Mouse (Mus musculus) induced T-regulatory cell, adult 2 months (primary cell): ENCODE measurements around the gene Ifit3.
"Not testable (repeated sequence)": the region's sequence is repeated elsewhere in the genome, so short reads cannot be mapped to it uniquely, and the experiment has no call there.

Experiments
- DNase-seq: peaks from one replicate; pipeline ENCODE4 v3.0.0-alpha.2; 2012; ENCODE audit warnings: low read depth

The Ifit3 gene

DNA sequence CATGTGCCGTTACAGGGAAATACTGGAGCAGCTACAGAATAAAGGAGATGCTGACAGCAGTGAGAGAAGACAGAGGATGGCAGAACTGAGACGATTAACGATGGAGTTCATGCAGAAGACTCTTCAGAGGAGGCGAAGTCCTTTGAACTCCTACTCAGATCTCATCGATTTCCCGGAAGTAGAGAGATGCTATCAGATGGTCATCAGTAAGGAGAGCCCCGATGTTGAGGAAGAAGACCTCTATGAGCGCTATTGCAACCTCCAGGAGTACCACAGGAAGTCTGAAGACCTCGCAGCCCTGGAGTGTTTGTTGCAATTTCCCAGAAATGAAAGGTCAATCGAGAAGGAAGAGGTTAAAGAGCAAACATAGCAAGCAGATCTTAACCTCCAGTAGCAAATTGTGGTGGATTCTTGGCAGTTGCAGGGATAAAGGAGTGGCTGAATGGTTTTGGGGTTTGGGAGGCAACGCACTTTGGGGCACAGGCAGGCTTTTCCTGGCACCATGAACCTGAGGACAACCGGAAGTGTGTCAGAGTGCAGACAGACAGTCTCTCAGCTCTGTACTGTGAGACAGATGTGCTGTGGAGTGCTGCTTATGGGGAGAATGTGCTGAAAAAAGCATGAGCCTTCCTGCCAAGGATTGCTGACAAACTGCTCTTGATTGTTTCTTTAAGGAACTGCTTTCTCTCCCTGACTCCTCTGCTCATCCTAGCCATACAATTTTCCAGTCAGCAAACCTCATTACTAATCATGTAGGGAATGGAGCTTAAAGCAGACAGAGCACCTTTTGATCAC lies 4.8 kb downstream of the Ifit3 start:
- peak; percentile 71 for DNase-seq

DNA sequence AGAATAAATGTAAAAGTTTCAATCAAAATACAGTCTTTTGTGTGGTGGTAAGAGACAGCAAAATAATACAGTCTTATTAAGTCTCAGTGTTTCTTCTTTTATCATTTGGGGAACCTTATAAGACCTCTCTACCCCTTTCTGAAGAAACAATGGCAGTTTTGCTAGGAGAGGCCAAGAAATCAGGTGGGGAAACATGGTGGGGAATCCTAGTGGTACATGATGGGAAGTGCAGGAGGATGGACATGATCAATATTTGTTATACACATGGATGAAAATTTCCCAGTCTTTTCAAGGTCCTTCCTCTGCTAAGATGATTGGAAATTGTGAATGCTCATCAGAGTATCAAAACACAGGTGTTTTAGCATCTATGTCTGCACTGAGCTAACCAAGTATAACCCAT lies 5.6 kb downstream of the Ifit3 start:
- DNase-seq: peak; percentile 39

DNA sequence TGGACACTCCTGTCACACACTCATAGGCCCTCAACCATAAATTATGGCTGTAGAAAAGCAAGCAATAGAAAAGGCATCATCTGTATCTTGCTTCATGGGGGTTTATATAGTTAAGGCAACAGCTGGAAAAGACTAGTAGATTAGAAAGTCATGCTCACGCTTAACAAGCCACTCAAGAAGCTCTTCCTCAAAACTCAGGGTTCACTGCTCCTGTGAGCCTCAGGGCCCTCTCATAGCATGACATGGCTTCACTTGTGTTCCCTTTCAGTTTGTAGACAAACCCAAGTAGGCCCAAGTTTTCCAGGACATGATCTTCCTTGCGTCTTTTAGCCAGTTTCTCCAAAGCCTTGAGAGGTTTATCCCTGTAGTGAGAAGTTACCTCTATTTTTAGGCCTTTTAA lies 10.1 kb downstream of the Ifit3 start:
- DNase-seq: no peak

DNA sequence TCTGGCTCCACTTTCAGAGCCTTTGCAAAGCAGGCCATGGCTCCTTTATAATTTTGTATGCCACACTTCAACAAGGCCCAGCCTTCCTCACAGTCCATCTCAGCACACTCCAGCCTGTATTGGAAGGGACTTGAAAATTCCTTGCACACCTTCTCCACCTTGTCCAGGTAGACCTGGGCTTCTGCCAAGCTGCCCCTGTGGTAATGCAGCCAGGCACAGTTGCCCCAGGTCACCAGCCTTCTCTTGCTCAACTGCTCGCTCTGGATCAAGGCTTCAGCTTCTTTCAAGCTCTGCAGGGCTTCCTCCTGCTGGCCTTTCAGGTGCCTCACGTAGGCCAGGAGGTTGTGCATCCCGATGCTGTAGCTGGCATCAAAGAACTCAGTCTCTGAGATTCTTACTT lies 11.2 kb downstream of the Ifit3 start:
- not testable (repeated sequence) for DNase-seq

DNA sequence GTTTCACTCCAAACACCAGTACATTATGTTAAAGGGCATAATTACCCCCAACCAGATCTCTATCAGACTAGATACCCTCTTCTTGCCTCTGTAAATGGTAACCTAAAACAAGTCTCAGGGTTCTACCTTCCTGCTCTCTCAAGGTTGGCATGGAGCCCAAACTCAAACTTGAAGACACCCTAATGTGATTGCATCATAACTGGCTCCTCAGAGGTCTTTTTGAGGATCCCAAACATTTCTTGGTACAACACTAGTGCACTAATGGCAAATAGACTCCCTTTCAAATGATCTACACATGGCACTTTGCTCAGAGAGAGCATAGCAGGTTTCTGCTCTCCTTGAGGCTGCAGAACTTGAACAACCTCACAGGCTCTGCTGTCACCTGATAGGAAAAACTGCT lies 13.5 kb downstream of the Ifit3 start:
- no peak for DNase-seq

DNA sequence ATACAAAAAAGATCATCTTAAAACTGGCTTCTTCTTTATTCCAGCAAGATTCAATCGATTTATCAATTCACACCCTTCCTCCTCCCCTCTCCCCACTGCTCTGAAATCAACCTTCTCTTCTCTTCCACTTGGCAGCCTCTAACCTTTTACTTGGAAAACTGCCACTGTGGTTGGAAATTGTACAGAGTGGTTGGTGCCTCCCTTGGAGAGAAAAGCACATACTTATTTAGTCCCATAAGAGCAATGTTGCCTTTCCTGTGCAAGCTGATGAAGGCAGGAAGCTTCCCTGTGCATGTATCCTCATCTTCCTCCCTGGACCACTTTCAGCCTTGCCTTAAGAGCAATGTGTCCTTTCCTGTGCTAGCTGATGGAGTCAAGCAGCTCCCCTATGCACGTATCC lies 15.0 kb downstream of the Ifit3 start:
- DNase-seq: no peak

DNA sequence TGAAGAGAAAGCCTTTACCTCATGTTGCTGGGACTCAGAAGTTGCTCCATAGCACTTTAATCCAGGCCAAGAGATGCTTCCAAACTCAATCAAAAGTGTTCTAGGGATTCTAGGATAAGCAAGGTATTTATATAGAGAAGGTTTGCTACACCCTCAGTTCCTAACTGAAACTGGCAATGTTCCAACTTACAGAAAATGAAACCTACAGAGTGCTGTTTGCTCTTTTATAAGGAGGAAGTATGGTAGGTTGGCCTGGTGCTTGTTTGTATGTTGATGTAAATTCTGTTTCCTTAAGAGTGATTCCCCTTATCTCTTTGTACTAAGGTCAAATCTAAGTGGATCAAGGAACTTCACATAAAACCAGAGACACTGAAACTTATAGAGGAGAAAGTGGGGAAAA lies 15.9 kb downstream of the Ifit3 start:
- DNase-seq: peak; percentile 85

DNA sequence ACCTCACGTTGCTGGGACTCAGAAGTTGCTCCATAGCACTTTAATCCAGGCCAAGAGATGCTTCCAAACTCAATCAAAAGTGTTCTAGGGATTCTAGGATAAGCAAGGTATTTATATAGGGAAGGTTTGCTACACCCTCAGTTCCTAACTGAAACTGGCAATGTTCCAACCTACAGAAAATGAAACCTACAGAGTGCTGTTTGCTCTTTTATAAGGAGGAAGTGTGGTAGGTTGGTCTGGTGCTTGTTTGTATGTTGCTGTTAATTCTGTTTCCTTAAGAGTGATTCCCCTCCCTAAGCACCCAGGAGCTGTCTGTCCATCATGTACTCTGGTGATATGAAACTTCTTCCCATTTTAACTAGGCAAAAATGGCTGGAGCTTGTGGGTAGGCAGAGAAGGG lies 18.6 kb downstream of the Ifit3 start, which contains the start of gene Ifit1bl1:
Gene Ifit1bl1, minus strand, starts transcription at position 69 of the 400 bp plus-strand sequence.
- peak; percentile 81 for DNase-seq

DNA sequence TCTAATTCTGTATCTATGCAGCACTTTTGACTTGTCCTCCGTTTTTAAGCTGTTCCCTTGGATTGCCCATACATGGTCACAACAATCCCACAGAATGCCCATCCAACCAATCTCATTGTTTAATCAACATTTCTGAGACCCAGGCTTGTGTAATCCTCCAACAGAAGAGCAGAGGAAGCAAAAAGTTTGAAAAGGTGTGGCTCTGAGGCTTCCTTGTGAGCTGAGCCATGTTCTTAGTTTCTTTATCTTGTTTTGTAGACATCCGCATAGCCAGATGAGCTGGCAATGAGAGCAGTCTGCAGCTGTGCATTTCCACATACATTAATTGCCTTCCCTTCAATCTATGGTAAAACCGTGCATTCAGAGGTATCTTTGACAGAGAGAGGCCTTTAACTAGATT lies 22.1 kb downstream of the Ifit3 start:
- peak; percentile 50 for DNase-seq

DNA sequence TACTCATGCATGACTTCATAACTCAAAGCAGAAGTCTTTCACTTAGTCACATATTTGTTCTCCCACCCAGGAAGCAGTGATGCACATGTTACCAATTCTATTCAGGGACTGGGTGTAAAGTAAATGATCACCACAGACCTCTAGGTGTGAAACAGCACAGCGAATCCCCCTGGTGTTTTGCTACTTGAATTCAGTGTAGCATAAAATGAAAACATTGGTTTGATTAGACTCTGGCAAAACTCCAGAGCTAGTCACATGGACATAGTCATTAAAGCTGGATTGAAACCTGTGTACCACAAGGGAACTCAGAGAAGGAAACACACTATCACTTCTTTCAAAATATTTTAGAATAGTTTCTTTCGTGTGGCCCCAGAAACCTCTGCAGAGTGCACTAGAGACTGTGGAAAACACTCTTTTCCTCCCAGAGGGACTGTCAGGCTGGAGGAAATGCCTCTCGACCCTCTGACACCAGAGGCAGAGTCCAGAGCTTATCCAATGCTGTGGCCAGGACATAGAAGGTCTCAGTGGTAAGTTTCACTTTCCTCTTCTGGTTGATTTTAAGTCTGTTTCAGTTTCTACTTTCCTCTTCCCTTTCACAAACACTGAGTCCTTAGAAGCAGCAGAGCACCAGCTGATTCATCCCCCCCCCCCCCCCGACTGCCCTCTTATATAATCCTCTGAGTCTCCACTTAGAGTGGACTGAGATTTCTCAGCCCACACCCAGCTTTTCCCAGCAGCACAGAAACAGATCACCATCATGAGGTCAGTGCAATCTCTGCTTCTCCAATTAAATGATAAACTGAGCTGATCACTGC lies 24.1 kb downstream of the Ifit3 start, which contains the start of gene Ifit3b:
Gene Ifit3b, plus strand, starts transcription at position 734 of the 815 bp plus-strand sequence.
- DNase-seq: peak; percentile 65

DNA sequence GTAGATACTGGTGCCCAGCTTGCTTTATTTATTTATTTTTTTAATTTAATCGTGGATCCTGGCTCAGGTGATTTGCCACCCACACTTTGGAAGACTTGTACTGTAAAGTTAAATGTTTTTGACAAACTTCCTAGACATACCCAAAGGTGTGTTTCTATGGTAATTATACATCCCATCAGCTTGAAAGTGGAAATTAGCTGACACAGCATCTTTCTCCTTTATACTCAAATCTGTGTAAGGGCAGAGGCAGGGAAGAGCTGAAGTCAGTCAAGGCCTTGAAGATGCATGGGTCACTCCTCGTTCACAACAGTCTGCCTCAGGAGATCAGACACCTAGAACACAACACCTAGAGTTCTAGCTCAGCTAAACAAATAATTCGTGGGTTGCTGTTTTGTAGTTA lies 26.8 kb downstream of the Ifit3 start:
- not testable (repeated sequence) for DNase-seq

DNA sequence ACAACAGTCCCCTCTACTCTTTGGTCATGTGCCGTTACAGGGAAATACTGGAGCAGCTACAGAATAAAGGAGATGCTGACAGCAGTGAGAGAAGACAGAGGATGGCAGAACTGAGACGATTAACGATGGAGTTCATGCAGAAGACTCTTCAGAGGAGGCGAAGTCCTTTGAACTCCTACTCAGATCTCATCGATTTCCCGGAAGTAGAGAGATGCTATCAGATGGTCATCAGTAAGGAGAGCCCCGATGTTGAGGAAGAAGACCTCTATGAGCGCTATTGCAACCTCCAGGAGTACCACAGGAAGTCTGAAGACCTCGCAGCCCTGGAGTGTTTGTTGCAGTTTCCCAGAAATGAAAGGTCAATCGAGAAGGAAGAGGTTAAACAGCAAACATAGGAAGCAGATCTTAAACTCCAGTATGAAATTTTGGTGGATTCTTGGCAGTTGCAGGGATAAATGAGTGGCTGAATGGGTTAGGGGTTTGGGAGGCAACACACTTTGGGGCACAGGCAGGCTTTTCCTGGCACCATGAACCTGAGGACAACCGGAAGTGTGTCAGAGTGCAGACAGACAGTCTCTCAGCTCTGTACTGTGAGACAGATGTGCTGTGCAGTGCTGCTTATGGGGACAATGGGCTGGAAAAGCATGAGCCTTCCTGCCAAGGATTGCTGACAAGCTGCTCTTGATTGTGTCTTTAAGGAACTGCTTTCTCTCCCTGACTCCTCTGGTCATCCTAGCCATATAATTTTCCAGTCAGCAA lies 29.1 kb downstream of the Ifit3 start:
- peak; percentile 35 for DNase-seq

DNA sequence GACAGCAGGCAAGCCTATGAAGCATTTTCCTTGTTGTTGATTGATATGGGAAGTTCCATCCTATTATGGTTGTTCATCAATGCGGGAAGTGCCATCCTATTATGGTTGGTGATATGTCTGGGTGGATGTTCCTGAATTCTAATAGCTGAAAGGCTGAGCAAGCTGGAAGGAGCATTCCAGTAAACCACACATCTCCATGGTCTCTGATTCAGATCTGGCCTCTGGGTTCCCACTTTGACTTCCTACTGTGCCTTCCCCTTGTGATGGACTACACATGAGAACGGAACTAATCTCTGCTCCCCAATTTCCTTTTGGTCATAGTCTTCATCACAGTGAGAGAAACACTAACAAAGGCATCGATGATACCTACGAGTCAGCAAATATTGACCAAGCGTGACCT lies 37.5 kb downstream of the Ifit3 start:
- no peak for DNase-seq

DNA sequence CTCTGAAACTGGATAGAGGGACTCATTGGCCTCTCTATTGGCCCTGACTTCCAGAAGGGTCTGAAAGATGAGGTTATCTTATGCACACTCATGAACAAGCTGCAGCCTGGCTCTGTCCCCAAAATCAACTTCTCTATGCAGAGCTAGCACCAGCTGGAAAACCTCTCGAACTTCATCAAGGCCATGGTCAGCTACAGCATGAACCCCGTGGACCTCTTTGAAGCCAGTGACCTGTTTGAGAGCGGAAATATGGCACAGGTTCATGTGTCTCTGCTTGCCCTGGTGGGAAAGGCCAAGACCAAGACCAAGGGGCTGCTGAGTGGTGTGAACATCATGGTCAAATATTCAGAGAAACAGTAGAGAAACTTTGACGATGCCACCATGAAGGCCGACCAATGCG lies 40.5 kb downstream of the Ifit3 start:
- no peak for DNase-seq

DNA sequence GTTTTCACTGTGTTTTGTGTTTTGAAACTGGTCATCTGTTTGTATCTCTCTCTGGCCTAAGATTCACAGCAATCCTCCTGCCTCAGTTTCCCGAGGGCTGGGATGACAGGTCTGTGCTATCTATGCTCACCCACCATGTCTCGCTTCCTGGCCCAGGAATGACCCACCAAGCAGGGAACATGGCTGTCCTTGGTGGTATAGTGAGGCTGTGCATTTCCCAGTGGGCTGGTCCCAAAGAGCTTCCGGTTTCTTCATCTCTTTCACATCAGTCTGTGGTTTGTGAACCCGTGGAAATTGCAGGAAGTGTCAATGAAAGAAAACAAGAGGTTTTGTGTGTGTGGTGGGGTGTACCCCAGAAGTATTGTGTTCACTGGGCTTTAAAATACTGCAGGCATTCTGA lies 41.3 kb downstream of the Ifit3 start:
- DNase-seq: no peak

DNA sequence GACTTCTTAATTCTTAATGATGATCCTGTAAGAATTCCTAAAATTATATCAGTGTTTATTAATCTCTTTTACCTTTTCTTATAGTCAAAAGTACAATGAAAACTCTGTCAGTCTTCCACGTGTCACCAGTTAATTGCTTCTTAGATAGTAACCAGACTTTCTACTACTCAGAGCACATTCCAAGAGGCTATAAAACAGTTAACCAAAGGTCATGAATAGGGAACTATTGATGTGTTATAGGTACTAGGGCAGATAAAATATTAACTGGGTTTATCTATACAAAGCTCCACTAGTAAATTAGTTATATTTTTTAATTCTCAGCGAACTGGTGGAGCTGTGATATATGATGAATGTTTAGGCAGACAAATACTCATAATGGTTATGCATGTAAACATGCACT lies 44.2 kb downstream of the Ifit3 start:
- no peak for DNase-seq

DNA sequence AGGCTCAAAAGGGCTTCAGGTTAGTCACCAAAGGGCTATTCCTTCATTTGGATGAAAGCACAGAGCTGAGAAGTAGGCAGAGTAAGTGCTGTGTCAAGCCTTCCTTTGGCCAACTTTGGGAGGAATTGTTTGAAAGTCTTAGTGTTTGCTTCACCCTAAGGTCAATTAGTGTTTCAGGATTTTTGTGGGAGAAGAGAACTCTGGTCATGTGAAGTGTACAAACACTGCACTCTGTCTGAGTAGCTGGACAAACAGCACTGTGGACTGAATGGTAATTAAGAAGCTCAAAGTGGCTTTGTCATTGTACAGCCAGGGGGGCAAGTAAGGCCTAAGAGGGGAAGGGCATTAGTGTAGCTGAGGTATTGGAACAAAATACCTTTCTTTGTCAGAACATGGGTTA lies 48.2 kb downstream of the Ifit3 start:
- DNase-seq: no peak

DNA sequence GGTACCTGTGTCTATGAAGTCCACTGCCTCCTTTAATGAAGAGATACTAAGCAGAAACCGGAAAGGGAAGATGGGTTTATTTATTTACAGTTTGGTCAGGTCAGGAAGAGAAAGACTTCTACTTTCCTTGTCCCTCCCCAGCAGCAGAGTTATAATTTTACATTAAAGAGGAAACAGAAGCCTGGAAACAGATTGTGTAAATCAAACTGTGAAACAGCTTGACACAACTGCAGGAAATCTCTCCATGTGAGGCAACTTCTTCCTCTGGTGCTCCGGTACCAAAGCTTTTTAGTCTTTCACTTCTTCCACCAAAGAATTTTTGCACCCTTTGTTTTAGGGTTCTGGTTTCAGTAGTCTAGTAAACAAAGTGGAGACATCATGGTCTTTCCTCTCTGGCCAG lies 50.2 kb downstream of the Ifit3 start:
- no peak for DNase-seq

DNA sequence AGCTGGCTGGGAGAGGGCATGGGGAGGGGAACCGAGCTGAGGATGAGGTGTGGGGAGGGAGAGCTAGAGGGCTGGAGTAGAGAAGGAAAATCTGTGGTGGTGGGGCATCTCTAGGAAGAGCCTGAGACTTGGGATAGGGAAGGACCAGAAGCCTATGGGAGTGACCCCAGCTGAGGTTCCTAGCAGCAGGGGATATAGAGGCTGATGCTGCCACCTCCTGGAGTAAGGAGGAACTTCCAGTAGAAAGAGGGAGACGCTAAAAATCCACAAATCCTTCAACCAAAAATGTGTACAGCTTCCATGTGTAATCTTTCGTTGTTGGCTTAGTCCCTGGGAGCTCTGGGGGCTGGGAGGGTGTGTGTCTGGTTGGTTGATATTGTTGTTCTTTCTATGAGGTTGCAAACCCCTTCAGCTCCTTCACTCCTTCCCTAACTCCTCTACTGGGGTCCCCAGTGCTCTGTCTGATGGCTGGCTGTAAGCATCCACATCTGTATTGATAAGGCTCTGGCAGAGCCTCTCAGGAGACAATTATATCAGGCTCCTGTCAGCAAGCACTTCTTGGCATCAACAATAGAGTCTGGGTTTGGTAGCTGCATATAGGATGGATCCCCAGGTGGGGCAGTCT lies 53.7 kb downstream of the Ifit3 start:
- peak; percentile 83 for DNase-seq
